21 mouse cellular contexts compared by ENCODE assay signal in the genomic region with DNA sequence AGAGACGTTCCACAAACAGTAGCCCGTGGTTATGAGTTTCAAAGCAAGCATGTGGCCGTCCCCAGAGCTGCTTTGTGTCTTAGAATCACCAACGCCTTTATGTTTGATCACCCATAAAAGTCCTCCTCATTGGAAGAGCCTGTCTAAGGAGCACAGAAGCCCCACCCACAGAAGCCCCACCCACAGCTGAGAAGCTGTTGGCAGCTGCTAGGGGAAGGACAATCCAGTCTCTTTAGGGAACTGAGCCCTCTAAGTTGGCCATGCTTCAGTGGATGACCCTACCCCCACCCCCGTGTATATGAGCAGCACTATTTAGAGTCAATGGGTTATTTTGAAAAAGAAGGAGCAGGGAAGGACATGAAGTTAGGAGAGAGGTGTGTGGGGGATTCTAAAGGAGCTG. TPM values are rescaled to one million over a fixed set of nuclear protein-coding genes. Genes with fewer than 3 reads are reported as not detected.
DNase-seq lines count a peak whose midpoint lies in the region; ATAC-seq lines count a peak whose summit lies in the region.
"Had no signal": no experiment of that assay in that cellular context is flagged by ENCODE, and none has a peak within 500 bp of the region (broad histone marks: within the 10 kb centered on the region; RNA-seq: fewer than 3 reads in every experiment).

No protein-coding gene starts in this region.

- WGBS in hindbrain, embryonic 11.5 days, result 54% methylated on average over 5 of the region's 5 CpGs
- WGBS in hindbrain, embryonic 12.5 days, result 48% methylated on average over 5 of the region's 5 CpGs

- no peak overlapping the region for H3K27ac ChIP-seq in hindbrain, embryonic 11.5 days (ENCODE audit: low read depth, low read length)
- no peak overlapping the region for H3K27ac ChIP-seq in hindbrain, embryonic 12.5 days
- H3K27ac ChIP-seq: forebrain, embryonic 10.5 days; macrophage had no signal

- no peak for ATAC-seq in hindbrain, embryonic 11.5 days (ENCODE audit: low FRiP score)
- no peak for ATAC-seq in hindbrain, embryonic 12.5 days (ENCODE audit: low FRiP score)
- 0 out of 2 replicates have a peak, but pooled peaks have one; percentile 14 for ATAC-seq in megakaryocyte-erythroid progenitor cell, adult 5-6 weeks (replicated peaks; ENCODE audit: low FRiP score, low TSS enrichment, poor library complexity, severe bottlenecking)

- H3K4me2 ChIP-seq in hindbrain, embryonic 11.5 days (replicated peaks; ENCODE audit: low read depth, low read length), result no peak overlapping the region
- H3K4me2 ChIP-seq in hindbrain, embryonic 12.5 days (replicated peaks), result no peak overlapping the region
- H3K4me2 ChIP-seq: heart, embryonic 12.5 days had no signal

- no peaks in the 10 kb centered on the region for H3K27me3 ChIP-seq in hindbrain, embryonic 11.5 days (ENCODE audit: control insufficient read depth, insufficient read depth, low read length)
- no peaks in the 10 kb centered on the region for H3K27me3 ChIP-seq in hindbrain, embryonic 12.5 days
- H3K27me3 ChIP-seq: heart, embryonic 12.5 days had no signal

- peak; percentile 12 for DNase-seq in hindbrain, embryonic 11.5 days (ENCODE audit: low spot score)
- peak; percentile 93 for DNase-seq in A20 (ENCODE audit: low read depth, low spot score)
- DNase-seq in MEL-GATA-1-ER (ENCODE audit: extremely low read depth, low read depth), result peak; percentile 41
- DNase-seq in right cerebral cortex, postnatal 10 days (ENCODE audit: low spot score in 2 of 2), result no peak
- no peak for DNase-seq in urinary bladder, postnatal 10 days (ENCODE audit: low spot score)
- DNase-seq: cerebellum, postnatal 14 days; gastrocnemius, postnatal 36 days; kidney, adult 11 months; kidney, postnatal 10 days; midbrain, embryonic 14.5 days; thymus, postnatal 14 days had no signal

- H3K4me1 ChIP-seq in hindbrain, embryonic 11.5 days (replicated peaks; ENCODE audit: control insufficient read depth, insufficient read depth, low read length), result no peaks in the 10 kb centered on the region
- no peaks in the 10 kb centered on the region for H3K4me1 ChIP-seq in hindbrain, embryonic 12.5 days
- H3K4me1 ChIP-seq: heart, embryonic 12.5 days had no signal

- no peak overlapping the region for H3K9ac ChIP-seq in hindbrain, embryonic 11.5 days (ENCODE audit: low read depth, low read length)
- H3K9ac ChIP-seq in hindbrain, embryonic 12.5 days, result no peak overlapping the region
- H3K9ac ChIP-seq: heart, embryonic 12.5 days had no signal

- H3K36me3 ChIP-seq in hindbrain, embryonic 11.5 days (ENCODE audit: control insufficient read depth, insufficient read depth, low read length), result no peaks in the 10 kb centered on the region
- no peaks in the 10 kb centered on the region for H3K36me3 ChIP-seq in hindbrain, embryonic 12.5 days
- H3K36me3 ChIP-seq: forebrain, embryonic 10.5 days; heart, embryonic 12.5 days had no signal

- H3K9me3 ChIP-seq in hindbrain, embryonic 11.5 days (ENCODE audit: control insufficient read depth, low read length), result no peaks in the 10 kb centered on the region
- H3K9me3 ChIP-seq in hindbrain, embryonic 12.5 days (replicated peaks), result no peaks in the 10 kb centered on the region
- H3K9me3 ChIP-seq: forebrain, embryonic 10.5 days; heart, embryonic 12.5 days had no signal

- no peak overlapping the region for H3K4me3 ChIP-seq in hindbrain, embryonic 11.5 days (ENCODE audit: low read depth, low read length)
- no peak overlapping the region for H3K4me3 ChIP-seq in hindbrain, embryonic 12.5 days
- H3K4me3 ChIP-seq: forebrain, embryonic 10.5 days; heart, embryonic 12.5 days had no signal

RNA-seq across cellular contexts. Expression of a gene that starts 11.0 kb away (rescaled TPM):
- polyA plus RNA-seq in hindbrain, embryonic 11.5 days (2014; fragmentation: Nextera tagmentation; extraction: Ambion mirVana), result 0.11 TPM in 1 of 2 replicates, not detected in the other
- polyA plus RNA-seq in hindbrain, embryonic 12.5 days (2016; fragmentation: Nextera tagmentation; extraction: Ambion mirVana), result not detected in 2 replicates
- total RNA-seq in megakaryocyte-erythroid progenitor cell, adult 5-6 weeks (2014; fragmentation: Nextera tagmentation), result not detected in 2 replicates
- total RNA-seq in megakaryocyte-erythroid progenitor cell, adult 5-6 weeks (2017), result not detected in 2 replicates
- total RNA-seq: gastrocnemius, postnatal 36 days; hematopoietic stem cell, adult 5-6 weeks; left cerebral cortex, postnatal 10 days had no signal
- polyA plus RNA-seq: embryonic facial prominence, embryonic 14.5 days; forebrain, embryonic 10.5 days; heart, embryonic 12.5 days; limb, embryonic 14.5 days; macrophage; midbrain, embryonic 14.5 days; stomach, embryonic 14.5 days had no signal

RNA-seq across cellular contexts. Expression of a gene that starts 17.1 kb away (rescaled TPM):
- polyA plus RNA-seq in hindbrain, embryonic 11.5 days (2014; fragmentation: Nextera tagmentation; extraction: Ambion mirVana), result not detected in 2 replicates
- polyA plus RNA-seq in hindbrain, embryonic 12.5 days (2016; fragmentation: Nextera tagmentation; extraction: Ambion mirVana), result not detected in 2 replicates
- total RNA-seq in megakaryocyte-erythroid progenitor cell, adult 5-6 weeks (2014; fragmentation: Nextera tagmentation), result not detected in 2 replicates
- not detected in 2 replicates for total RNA-seq in megakaryocyte-erythroid progenitor cell, adult 5-6 weeks (2017)
- total RNA-seq: gastrocnemius, postnatal 36 days; hematopoietic stem cell, adult 5-6 weeks; left cerebral cortex, postnatal 10 days had no signal
- polyA plus RNA-seq: macrophage; stomach, embryonic 14.5 days had no signal

RNA-seq across cellular contexts. Expression of a gene that starts 48.6 kb away (rescaled TPM):
- 103 and 104 TPM in 2 replicates for polyA plus RNA-seq in hindbrain, embryonic 11.5 days (2014; fragmentation: Nextera tagmentation; extraction: Ambion mirVana)
- 71.7 and 89.3 TPM in 2 replicates for polyA plus RNA-seq in hindbrain, embryonic 12.5 days (2016; fragmentation: Nextera tagmentation; extraction: Ambion mirVana)
- 15.9 and 25.6 TPM in 2 replicates for total RNA-seq in megakaryocyte-erythroid progenitor cell, adult 5-6 weeks (2014; fragmentation: Nextera tagmentation)
- total RNA-seq in megakaryocyte-erythroid progenitor cell, adult 5-6 weeks (2017), result 15.1 and 23.5 TPM in 2 replicates

Comparison
In these comparisons a context has a peak if more than half of its experiments do, and no peak if none do; other contexts are left out.
1. DNase-seq: peak in hindbrain, embryonic 11.5 days (single experiment), A20 (single experiment) and MEL-GATA-1-ER (single experiment); none in right cerebral cortex, postnatal 10 days (0 of 2) and urinary bladder, postnatal 10 days (single experiment).